Mouse (Mus musculus) heart, embryonic 11.5 days (tissue): ENCODE data around the gene Tenm2. TPM values are rescaled to one million over a fixed set of nuclear protein-coding genes. Genes with fewer than 3 reads are reported as not detected.

ENCODE experiments used
- ATAC-seq: fragments of 200-750 bp; cut with Nextera tagmentation; replicated peaks from 2 replicates; pipeline ENCODE4 v1.8.0; 2017; ENCODE audit warnings: moderate library complexity; ENCODE audit not compliant: insufficient number of reproducible peaks, low FRiP score, low TSS enrichment
- H3K27ac ChIP-seq: fragments of 300-500 bp; sonication (generic); 2 replicates; pipeline ENCODE4 v1.5.1; 2014; ENCODE audit warnings: mild to moderate bottlenecking, low read depth, low read length
- H3K27me3 ChIP-seq: fragments of 300-500 bp; sonication (generic); 2 replicates; pipeline ENCODE4 v1.6.1; 2014; ENCODE audit warnings: mild to moderate bottlenecking, low read length, mixed read lengths; ENCODE audit not compliant: control insufficient read depth, insufficient read depth
- H3K36me3 ChIP-seq: fragments of 300-500 bp; sonication (generic); 2 replicates; pipeline ENCODE4 v1.6.1; 2014; ENCODE audit warnings: mild to moderate bottlenecking, low read length, moderate library complexity, mixed read lengths; ENCODE audit not compliant: control insufficient read depth, insufficient read depth
- H3K4me1 ChIP-seq: fragments of 300-500 bp; sonication (generic); 2 replicates; pipeline ENCODE4 v1.6.1; 2014; ENCODE audit warnings: low read length; ENCODE audit not compliant: control insufficient read depth, insufficient read depth
- H3K4me2 ChIP-seq: fragments of 300-500 bp; sonication (generic); 2 replicates; pipeline ENCODE4 v1.6.1; 2014; ENCODE audit warnings: mild to moderate bottlenecking, moderate library complexity
- H3K4me3 ChIP-seq: fragments of 300-500 bp; sonication (generic); 2 replicates; pipeline ENCODE4 v1.5.1; 2014; ENCODE audit warnings: low read depth, low read length
- H3K9ac ChIP-seq: fragments of 300-500 bp; sonication (generic); 2 replicates; pipeline ENCODE4 v1.6.1; 2014; ENCODE audit warnings: mild to moderate bottlenecking, low read depth, low read length, moderate library complexity
- H3K9me3 ChIP-seq: fragments of 300-500 bp; sonication (generic); replicated peaks from 2 replicates; pipeline ENCODE4 v1.6.1; 2016; ENCODE audit warnings: low read length; ENCODE audit not compliant: control insufficient read depth
- WGBS: fragments of 180-500 bp; shearing (Covaris S2); extraction: QIAGEN DNeasy Blood & Tissue Kit; methylation state at CpG from one replicate; pipeline ENCODE4 v1.1.7; 2014; ENCODE audit not compliant: insufficient replicate concordance; 5-methylcytosine and 5-hydroxymethylcytosine counted together
- polyA plus RNA-seq: library from polyadenylated mRNA; unstranded; fragments of >200 nt; fragmentation: Nextera tagmentation; extraction: Ambion mirVana; gene quantifications from 2 replicates; pipeline ENCODE4 v1.2.1, GENCODE M21; 2014

Tenm2 gene
- polyA plus RNA-seq, 1 experiment from 2014 or later, result 1.4 TPM

DNA sequence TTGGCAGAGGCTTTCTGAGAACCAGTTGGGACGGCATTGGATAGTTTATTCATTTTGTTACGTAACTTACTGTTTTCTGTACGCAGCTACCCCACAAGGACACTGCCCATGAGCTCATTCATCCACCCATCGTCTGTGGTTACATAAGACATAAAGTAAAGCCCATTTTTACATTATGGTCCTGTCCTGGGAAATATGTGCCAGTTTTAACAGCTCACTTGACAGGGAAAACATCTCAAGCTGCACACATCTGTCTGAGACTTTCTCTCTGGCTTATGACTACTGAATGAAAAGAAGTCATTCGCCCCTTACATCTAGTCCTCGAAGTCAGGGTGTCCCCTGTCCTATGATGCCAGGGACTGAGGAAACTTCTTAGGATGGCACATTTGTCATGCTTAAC is 884.4 kb downstream of the Tenm2 start:
- H3K27ac ChIP-seq, result no peak overlapping the region
- ATAC-seq, result no peak
- H3K9me3 ChIP-seq, result no peaks in the 10 kb centered on the region
- no peak overlapping the region for H3K9ac ChIP-seq
- no peak overlapping the region for H3K4me2 ChIP-seq
- no peaks in the 10 kb centered on the region for H3K27me3 ChIP-seq
- WGBS, result 81% methylated on average over 6 of the region's 6 CpGs
- H3K36me3 ChIP-seq, result no peaks in the 10 kb centered on the region
- no peak overlapping the region for H3K4me3 ChIP-seq
- no peaks in the 10 kb centered on the region for H3K4me1 ChIP-seq

DNA sequence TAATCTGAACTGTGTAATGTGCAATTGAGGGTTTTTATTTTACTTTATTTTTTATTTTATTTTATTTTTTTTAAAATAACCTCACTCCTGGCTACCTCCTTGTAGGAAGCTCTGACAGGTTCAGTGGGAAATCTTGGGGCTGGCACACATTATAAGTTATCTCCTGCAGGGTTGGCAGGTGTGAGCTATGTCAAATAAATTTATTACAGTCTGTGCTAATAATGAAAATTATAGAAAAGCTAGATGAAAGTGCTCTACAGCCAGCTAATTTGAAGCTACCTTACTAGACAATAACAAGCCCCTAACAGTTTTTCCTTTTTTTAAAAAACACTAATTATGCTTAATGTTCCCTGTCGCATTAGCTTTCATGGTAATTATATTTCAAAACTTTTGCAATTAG is 885.5 kb downstream of the Tenm2 start:
- no peak for ATAC-seq
- Histone ChIP-seq H3K4me3 (no peak overlapping the region), H3K4me2 (no peak overlapping the region), H3K9ac (no peak overlapping the region), H3K27ac (no peak overlapping the region), H3K27me3 (no peaks in the 10 kb centered on the region), H3K36me3 (no peaks in the 10 kb centered on the region), H3K4me1 (no peaks in the 10 kb centered on the region), H3K9me3 (no peaks in the 10 kb centered on the region)
- WGBS, result 84% methylated on average over 1 of the region's 1 CpGs

DNA sequence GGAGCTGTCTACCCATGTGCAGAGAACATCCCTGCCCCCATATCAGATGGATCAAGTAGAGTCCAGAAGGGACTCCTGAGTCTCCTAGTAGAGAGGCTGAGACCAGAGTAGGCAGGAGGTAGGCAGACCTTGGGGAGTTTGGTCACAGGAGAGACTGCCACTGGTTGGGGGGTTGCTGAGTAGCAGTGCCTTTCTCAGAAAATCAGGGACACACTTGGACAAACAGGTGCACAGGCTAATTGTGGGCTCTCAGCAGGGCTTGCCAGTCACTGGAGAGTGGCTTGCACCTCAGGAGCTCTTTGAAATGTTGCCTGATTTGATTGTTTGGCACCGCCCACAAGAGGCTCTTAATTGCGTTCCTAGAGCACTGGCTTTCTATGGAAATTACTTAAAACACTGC is 885.9 kb downstream of the Tenm2 start:
- Histone ChIP-seq H3K9ac (no peak overlapping the region), H3K27me3 (no peaks in the 10 kb centered on the region)
- WGBS, result 55% methylated on average over 2 of the region's 2 CpGs

DNA sequence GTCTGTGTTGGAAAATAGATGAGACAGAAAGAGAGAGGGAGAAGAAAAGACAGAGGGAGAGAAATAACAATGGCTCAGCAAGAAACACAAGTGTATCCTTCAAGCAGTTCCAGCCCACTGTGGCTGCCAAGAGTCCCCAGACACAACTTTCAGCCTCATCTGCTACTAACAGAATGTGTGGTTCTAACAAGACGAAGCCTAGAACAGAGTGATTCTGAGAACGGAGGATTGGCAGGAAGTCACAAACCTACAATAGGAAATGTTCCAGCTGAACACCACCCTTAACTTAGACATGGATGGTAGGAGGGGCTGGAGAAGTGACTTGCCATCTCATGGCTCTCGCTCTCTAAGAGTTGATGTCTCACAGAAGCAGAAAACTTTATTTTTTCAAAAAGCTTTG is 894.0 kb downstream of the Tenm2 start:
- Histone ChIP-seq H3K36me3 (no peaks in the 10 kb centered on the region), H3K4me2 (no peak overlapping the region), H3K9me3 (no peaks in the 10 kb centered on the region), H3K4me3 (no peak overlapping the region), H3K4me1 (no peaks in the 10 kb centered on the region), H3K27ac (no peak overlapping the region), H3K27me3 (no peaks in the 10 kb centered on the region), H3K9ac (no peak overlapping the region)
- ATAC-seq, result no peak
- WGBS, result 84% methylated on average over 3 of the region's 3 CpGs

More for the DNA sequence above, 885.9 kb downstream of the Tenm2 start:
- no peak overlapping the region for H3K27ac ChIP-seq
- no peak for ATAC-seq
- H3K36me3 ChIP-seq, result no peaks in the 10 kb centered on the region
- H3K4me2 ChIP-seq, result no peak overlapping the region
- no peaks in the 10 kb centered on the region for H3K9me3 ChIP-seq
- no peak overlapping the region for H3K4me3 ChIP-seq
- H3K4me1 ChIP-seq, result no peaks in the 10 kb centered on the region

DNA sequence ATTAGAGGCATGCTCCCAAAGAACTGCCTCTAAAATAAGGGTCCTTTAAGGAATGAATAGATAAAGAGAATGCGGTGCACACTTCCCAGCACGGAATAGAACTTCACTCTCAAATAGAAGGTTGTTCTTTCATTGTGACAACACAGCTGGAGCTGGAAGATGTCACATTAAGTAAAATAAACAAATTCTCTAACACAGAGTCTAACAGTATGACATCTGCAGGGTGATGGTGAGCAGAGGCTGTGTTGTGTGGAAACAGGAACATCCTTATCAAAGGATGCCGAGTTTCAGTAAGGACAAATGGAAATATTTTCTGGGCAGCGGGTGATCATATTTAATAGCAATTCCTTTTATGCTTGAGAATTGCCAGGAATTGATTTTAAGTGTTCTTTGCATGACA is 897.3 kb downstream of the Tenm2 start:
- Histone ChIP-seq H3K9ac (no peak overlapping the region), H3K27ac (no peak overlapping the region), H3K27me3 (no peaks in the 10 kb centered on the region), H3K36me3 (no peaks in the 10 kb centered on the region), H3K4me1 (no peaks in the 10 kb centered on the region), H3K4me2 (no peak overlapping the region), H3K4me3 (no peak overlapping the region), H3K9me3 (no peaks in the 10 kb centered on the region)
- ATAC-seq, result no peak
- WGBS, result 41% methylated on average over 4 of the region's 4 CpGs

DNA sequence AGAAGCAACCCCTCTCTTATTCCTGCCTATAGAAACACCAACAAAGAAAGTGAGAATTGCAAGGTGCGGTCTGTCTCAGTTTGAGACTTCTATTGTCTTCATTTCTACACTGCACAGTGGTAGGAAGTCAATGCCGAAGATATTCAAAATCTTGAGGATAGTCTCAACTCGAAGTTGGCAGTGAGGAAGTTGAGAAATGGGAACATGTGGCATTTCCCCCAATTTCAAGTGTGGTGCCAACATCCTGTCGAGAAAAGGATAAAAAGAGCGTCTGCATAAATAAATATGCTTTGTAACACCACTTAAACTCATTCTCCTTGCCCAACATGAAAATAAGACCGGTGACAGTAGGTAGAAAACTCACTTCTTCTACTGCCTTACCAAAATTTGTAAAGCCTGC is 898.7 kb downstream of the Tenm2 start:
- no peak overlapping the region for H3K27ac ChIP-seq
- peaks cover 2% of the 10 kb centered on the region; the same call in 1 of the 2 replicates for H3K4me1 ChIP-seq
- no peak overlapping the region for H3K9ac ChIP-seq
- 84% methylated on average over 6 of the region's 6 CpGs for WGBS
- H3K4me3 ChIP-seq, result no peak overlapping the region
- ATAC-seq, result no peak
- H3K9me3 ChIP-seq, result no peaks in the 10 kb centered on the region
- H3K27me3 ChIP-seq, result no peaks in the 10 kb centered on the region
- H3K4me2 ChIP-seq, result no peak overlapping the region
- H3K36me3 ChIP-seq, result no peaks in the 10 kb centered on the region

DNA sequence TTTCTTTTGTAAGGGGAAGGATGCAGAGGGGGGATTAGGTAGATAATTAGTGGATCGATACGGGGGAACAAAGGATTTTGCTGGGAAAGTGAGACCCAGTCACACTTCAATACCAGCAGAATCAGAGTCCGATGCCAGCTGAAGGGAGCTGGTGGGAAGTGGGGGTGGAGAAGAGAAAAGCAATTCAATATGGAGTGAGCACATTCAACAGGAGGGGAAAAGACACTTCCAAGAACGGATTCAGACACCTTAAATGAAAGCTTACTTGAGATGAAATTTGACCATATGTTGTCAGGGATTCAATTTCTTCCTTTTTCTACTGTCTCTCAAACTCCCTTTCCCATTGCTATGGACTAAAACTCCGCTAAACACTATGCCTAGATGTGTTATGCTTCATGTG is 900.6 kb downstream of the Tenm2 start:
- no peak overlapping the region for H3K4me2 ChIP-seq
- no peak for ATAC-seq
- no peak overlapping the region for H3K27ac ChIP-seq
- H3K9me3 ChIP-seq, result no peaks in the 10 kb centered on the region
- no peaks in the 10 kb centered on the region for H3K27me3 ChIP-seq
- peaks cover 6% of the 10 kb centered on the region; the same call in 1 of the 2 replicates for H3K4me1 ChIP-seq
- H3K9ac ChIP-seq, result no peak overlapping the region
- no peak overlapping the region for H3K4me3 ChIP-seq
- 72% methylated on average over 5 of the region's 5 CpGs for WGBS
- H3K36me3 ChIP-seq, result no peaks in the 10 kb centered on the region

DNA sequence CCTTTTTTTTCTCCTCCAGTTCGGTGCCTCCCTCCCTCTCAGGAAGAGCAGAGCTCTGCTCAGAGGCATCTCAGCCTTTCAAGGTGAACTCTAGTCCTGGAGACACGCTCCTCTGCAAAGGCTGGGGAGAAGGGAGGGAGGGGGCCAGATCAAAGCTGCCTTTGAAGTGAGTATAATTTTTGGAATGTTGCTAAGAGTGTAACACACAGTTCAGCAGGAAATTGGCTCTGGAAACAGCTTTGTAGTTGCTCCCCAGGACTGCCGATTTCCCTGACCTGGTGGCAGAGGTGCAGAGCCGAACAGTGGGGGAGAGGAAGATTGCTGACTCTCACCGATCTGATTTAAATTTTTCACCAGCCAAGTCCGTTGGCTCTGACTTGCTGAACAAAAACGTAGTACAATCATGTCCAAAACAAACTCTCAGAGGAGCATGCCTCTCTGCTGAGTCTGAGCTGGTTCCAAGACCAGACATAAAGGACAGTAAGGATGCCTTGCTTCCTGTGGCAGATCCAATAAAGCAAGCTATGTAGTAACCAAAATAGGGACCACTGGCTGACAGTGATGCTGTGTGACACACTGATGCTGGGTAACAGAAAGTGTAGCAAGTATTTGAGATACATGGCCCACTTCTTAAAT is 901.5 kb downstream of the Tenm2 start:
- 10% methylated on average over 7 of the region's 7 CpGs for WGBS
- peak overlapping the region; percentile 43 for H3K4me2 ChIP-seq
- H3K36me3 ChIP-seq, result no peaks in the 10 kb centered on the region
- H3K4me1 ChIP-seq, result peaks cover 6% of the 10 kb centered on the region; the same call in 1 of the 2 replicates
- no peak for ATAC-seq
- no peak overlapping the region for H3K9ac ChIP-seq
- H3K27ac ChIP-seq, result no peak overlapping the region
- no peaks in the 10 kb centered on the region for H3K27me3 ChIP-seq
- H3K4me3 ChIP-seq, result no peak overlapping the region
- H3K9me3 ChIP-seq, result no peaks in the 10 kb centered on the region

DNA sequence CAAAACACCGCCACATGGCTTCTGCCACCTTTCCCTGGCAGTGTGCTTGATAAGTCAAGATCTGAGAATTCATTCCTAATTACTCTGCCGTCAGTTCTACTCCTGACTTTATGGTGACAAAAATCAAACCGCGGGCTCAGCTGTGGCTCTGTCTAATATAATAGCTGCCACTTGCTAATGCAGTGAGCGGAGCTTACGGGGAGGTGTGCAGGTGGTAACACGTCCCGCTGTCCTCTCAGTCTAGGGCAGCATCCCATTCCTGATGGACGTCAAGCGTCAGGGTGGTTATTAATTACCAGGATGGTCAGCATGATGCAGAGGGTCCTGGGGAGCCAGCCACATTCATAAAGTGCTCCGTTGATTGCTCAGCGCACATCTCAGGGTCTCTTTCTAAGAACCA is 903.5 kb downstream of the Tenm2 start:
- H3K9ac ChIP-seq, result no peak overlapping the region
- no peak for ATAC-seq
- no peaks in the 10 kb centered on the region for H3K36me3 ChIP-seq
- H3K9me3 ChIP-seq, result no peaks in the 10 kb centered on the region
- H3K27me3 ChIP-seq, result no peaks in the 10 kb centered on the region
- no peak overlapping the region for H3K27ac ChIP-seq
- WGBS, result 69% methylated on average over 12 of the region's 12 CpGs
- peaks cover 6% of the 10 kb centered on the region; the same call in 1 of the 2 replicates for H3K4me1 ChIP-seq
- no peak overlapping the region for H3K4me3 ChIP-seq
- H3K4me2 ChIP-seq, result no peak overlapping the region
